15 mouse cellular contexts compared by ENCODE assay signal in genomic region chr2:52928401-52928800, GRCm38 (mm10).
A peak's percentile ranks its signal among the peaks of the same experiment; 100 is the strongest.
DNase-seq lines count a peak whose midpoint lies in the region; ATAC-seq and TF ChIP-seq lines count a peak whose summit lies in the region.
"Had no signal": no experiment of that assay in that cellular context is flagged by ENCODE, and none has a peak within 500 bp of the region (broad histone marks: within the 10 kb centered on the region; RNA-seq: fewer than 3 reads in every experiment).

No protein-coding gene starts in this region.

- no peak for TF ChIP-seq CTCF in left cerebral cortex, adult 2 months (IDR thresholded peaks at IDR 0.05)

- peak overlapping the region; percentile 21; the same call in 1 of the 2 replicates for H3K27ac ChIP-seq in left cerebral cortex, adult 2 months
- peak overlapping the region; percentile 35; the same call in 1 of the 2 replicates for H3K27ac ChIP-seq in forebrain, embryonic 15.5 days (replicated peaks)
- peak overlapping the region; percentile 54; the same call in 1 of the 2 replicates for H3K27ac ChIP-seq in midbrain, embryonic 13.5 days
- H3K27ac ChIP-seq: embryonic facial prominence, embryonic 15.5 days; kidney, postnatal 0 days; limb, embryonic 13.5 days had no signal

- H3K4me3 ChIP-seq in left cerebral cortex, adult 2 months, result no peak overlapping the region
- no peak overlapping the region for H3K4me3 ChIP-seq in forebrain, embryonic 15.5 days
- no peak overlapping the region for H3K4me3 ChIP-seq in midbrain, embryonic 13.5 days (replicated peaks)
- H3K4me3 ChIP-seq: embryonic facial prominence, embryonic 15.5 days; limb, embryonic 13.5 days had no signal

- H3K9me3 ChIP-seq in forebrain, embryonic 15.5 days, result no peaks in the 10 kb centered on the region
- H3K9me3 ChIP-seq in midbrain, embryonic 13.5 days, result no peaks in the 10 kb centered on the region
- H3K9me3 ChIP-seq: embryonic facial prominence, embryonic 15.5 days; limb, embryonic 13.5 days had no signal

- peaks cover 28% of the 10 kb centered on the region for H3K4me1 ChIP-seq in forebrain, embryonic 15.5 days
- H3K4me1 ChIP-seq in midbrain, embryonic 13.5 days (replicated peaks), result peaks cover 24% of the 10 kb centered on the region

- H3K27me3 ChIP-seq in forebrain, embryonic 15.5 days, result no peaks in the 10 kb centered on the region
- no peaks in the 10 kb centered on the region for H3K27me3 ChIP-seq in midbrain, embryonic 13.5 days
- H3K27me3 ChIP-seq: embryonic facial prominence, embryonic 15.5 days; limb, embryonic 13.5 days had no signal

- no peak overlapping the region for H3K9ac ChIP-seq in forebrain, embryonic 15.5 days (replicated peaks)
- no peak overlapping the region for H3K9ac ChIP-seq in midbrain, embryonic 13.5 days (replicated peaks)
- H3K9ac ChIP-seq: embryonic facial prominence, embryonic 15.5 days; limb, embryonic 13.5 days had no signal

- intact Hi-C loops in left cerebral cortex, adult 2 months (cut with DNase I), result no loop called here
- intact Hi-C loops in left cerebral cortex, postnatal 36 days (cut with DNase I), result no loop called here

- no peak overlapping the region for H3K4me2 ChIP-seq in forebrain, embryonic 15.5 days (replicated peaks)
- H3K4me2 ChIP-seq in midbrain, embryonic 13.5 days (replicated peaks), result no peak overlapping the region
- H3K4me2 ChIP-seq: embryonic facial prominence, embryonic 15.5 days; limb, embryonic 13.5 days had no signal

- 22% methylated on average over 3 of the region's 3 CpGs for WGBS in forebrain, embryonic 15.5 days
- 34% methylated on average over 3 of the region's 3 CpGs for WGBS in midbrain, embryonic 13.5 days

- ATAC-seq in forebrain, embryonic 15.5 days (replicated peaks), result peak; percentile 14; the same call in 1 of the 2 replicates
- ATAC-seq in midbrain, embryonic 13.5 days, result peak; percentile 13; the same call in 1 of the 2 replicates
- ATAC-seq: inflammation-experienced regulatory T-cells, adult 6 months had no signal

- no peaks in the 10 kb centered on the region for H3K36me3 ChIP-seq in forebrain, embryonic 15.5 days
- H3K36me3 ChIP-seq in midbrain, embryonic 13.5 days, result no peaks in the 10 kb centered on the region
- H3K36me3 ChIP-seq: embryonic facial prominence, embryonic 15.5 days; limb, embryonic 13.5 days had no signal

- no peak for DNase-seq in left cerebral cortex, adult 2 months (ENCODE audit: extremely low spot score in 1 of 2, low spot score in 2 of 2)
- DNase-seq in left cerebral cortex, postnatal 36 days (ENCODE audit: low spot score in 2 of 2), result no peak
- DNase-seq in thymus, postnatal 14 days, result peak; percentile 51
- no peak for DNase-seq in layer of hippocampus, adult 18-20 months (ENCODE audit: low spot score in 2 of 2)
- no peak for DNase-seq in right cerebral cortex, postnatal 4 days
- DNase-seq in right cerebral cortex, adult 18-20 months, result no peak
- DNase-seq: adrenal gland, postnatal 25 days; gastrocnemius, postnatal 25 days; lung, adult 18-20 months had no signal
